9 mouse cellular contexts compared by ENCODE assay signal in genomic region chr15:99126816-99127365, GRCm38 (mm10). TPM values are rescaled to one million over a fixed set of nuclear protein-coding genes. Genes with fewer than 3 reads are reported as not detected.
A peak's percentile ranks its signal among the peaks of the same experiment; 100 is the strongest.
DNase-seq lines count a peak whose midpoint lies in the region; ATAC-seq and TF ChIP-seq lines count a peak whose summit lies in the region.
"Had no signal": no experiment of that assay in that cellular context is flagged by ENCODE, and none has a peak within 500 bp of the region (broad histone marks: within the 10 kb centered on the region; RNA-seq: fewer than 3 reads in every experiment).

No protein-coding gene starts in this region.

- H3K27ac ChIP-seq in layer of hippocampus, adult 2 months = peak overlapping the region; percentile 89
- peak overlapping the region; percentile 96 for H3K27ac ChIP-seq in forebrain, embryonic 12.5 days
- peak overlapping the region; percentile 81 for H3K27ac ChIP-seq in liver, embryonic 11.5 days (ENCODE audit: low read depth, low read length)
- peak overlapping the region; percentile 94 for H3K27ac ChIP-seq in stomach, postnatal 0 days (replicated peaks)

- peak in 1 of 2 experiments; percentile 3 for DNase-seq in layer of hippocampus, adult 2 months (ENCODE audit: low spot score in 2 of 2)
- DNase-seq in layer of hippocampus, adult 11-12 months (ENCODE audit: low spot score) = no peak
- peak; percentile 40 for DNase-seq in Muller cell, postnatal 12 days (ENCODE audit: inconsistent ontology term)
- no peak for DNase-seq in liver, embryonic 11.5 days (ENCODE audit: low spot score)
- DNase-seq in stomach, postnatal 0 days (ENCODE audit: low spot score) = peak; percentile 36
- no peak for DNase-seq in urinary bladder, postnatal 25 days (ENCODE audit: low spot score)

- H3K36me3 ChIP-seq in forebrain, embryonic 12.5 days (replicated peaks) = 0 out of 2 replicates have a peak, but pooled peaks cover 2% of the 10 kb centered on the region
- H3K36me3 ChIP-seq in liver, embryonic 11.5 days (ENCODE audit: control insufficient read depth, insufficient read depth, low read length) = no peaks in the 10 kb centered on the region; the same call in 1 of the 2 replicates
- H3K36me3 ChIP-seq in stomach, postnatal 0 days (ENCODE audit: control insufficient read depth, insufficient read depth, low read length) = no peaks in the 10 kb centered on the region

- ATAC-seq in forebrain, embryonic 12.5 days (ENCODE audit: low FRiP score) = peak; percentile 33
- ATAC-seq in liver, embryonic 11.5 days (replicated peaks; ENCODE audit: low FRiP score) = peak; percentile 49; the same call in 1 of the 2 replicates
- ATAC-seq in stomach, postnatal 0 days (ENCODE audit: low FRiP score, low TSS enrichment) = no peak
- no peak for ATAC-seq in megakaryocyte-erythroid progenitor cell, adult 5-6 weeks (replicated peaks; ENCODE audit: low FRiP score, low TSS enrichment, poor library complexity, severe bottlenecking)

- H3K4me2 ChIP-seq in forebrain, embryonic 12.5 days = peak overlapping the region; percentile 60
- peak overlapping the region; percentile 93 for H3K4me2 ChIP-seq in liver, embryonic 11.5 days
- H3K4me2 ChIP-seq in stomach, postnatal 0 days (replicated peaks; ENCODE audit: low read depth) = peak overlapping the region; percentile 83

- H3K27me3 ChIP-seq in forebrain, embryonic 12.5 days = no peaks in the 10 kb centered on the region; the same call in 1 of the 2 replicates
- no peaks in the 10 kb centered on the region for H3K27me3 ChIP-seq in liver, embryonic 11.5 days (replicated peaks; ENCODE audit: control insufficient read depth, insufficient read depth, low read length)
- no peaks in the 10 kb centered on the region for H3K27me3 ChIP-seq in stomach, postnatal 0 days (ENCODE audit: control insufficient read depth, insufficient read depth, low read length)

- H3K9me3 ChIP-seq in forebrain, embryonic 12.5 days = no peaks in the 10 kb centered on the region
- no peaks in the 10 kb centered on the region for H3K9me3 ChIP-seq in liver, embryonic 11.5 days (ENCODE audit: control insufficient read depth, low read length)
- H3K9me3 ChIP-seq in stomach, postnatal 0 days (ENCODE audit: control insufficient read depth, low read length) = no peaks in the 10 kb centered on the region

- H3K4me1 ChIP-seq in forebrain, embryonic 12.5 days = peaks cover 33% of the 10 kb centered on the region
- H3K4me1 ChIP-seq in liver, embryonic 11.5 days (replicated peaks; ENCODE audit: control insufficient read depth, insufficient read depth, low read length) = peaks cover 28% of the 10 kb centered on the region
- no peaks in the 10 kb centered on the region; the same call in 1 of the 2 replicates for H3K4me1 ChIP-seq in stomach, postnatal 0 days (replicated peaks; ENCODE audit: control insufficient read depth, insufficient read depth)

- peak overlapping the region; percentile 89 for H3K9ac ChIP-seq in forebrain, embryonic 12.5 days
- H3K9ac ChIP-seq in liver, embryonic 11.5 days (ENCODE audit: low read depth, low read length) = peak overlapping the region; percentile 90
- H3K9ac ChIP-seq in stomach, postnatal 0 days (ENCODE audit: low read length) = peak overlapping the region; percentile 93

- WGBS in forebrain, embryonic 12.5 days = under 1% methylated on average over 29 of the region's 35 CpGs
- WGBS in liver, embryonic 11.5 days = under 1% methylated on average over 32 of the region's 35 CpGs
- WGBS in stomach, postnatal 0 days = under 1% methylated on average over 30 of the region's 35 CpGs

- no peak for TF ChIP-seq CTCF in layer of hippocampus, adult 2 months (conservative IDR thresholded peaks at IDR 0.05)
- TF ChIP-seq CTCF in stomach, postnatal 0 days (IDR thresholded peaks at IDR 0.05; ENCODE audit: low read depth) = no peak

- peak overlapping the region; percentile 78 for H3K4me3 ChIP-seq in layer of hippocampus, adult 2 months
- H3K4me3 ChIP-seq in forebrain, embryonic 12.5 days (replicated peaks) = peak overlapping the region; percentile 77
- peak overlapping the region; percentile 71 for H3K4me3 ChIP-seq in liver, embryonic 11.5 days (ENCODE audit: low read depth, low read length)
- peak overlapping the region; percentile 83 for H3K4me3 ChIP-seq in stomach, postnatal 0 days (ENCODE audit: low read depth, low read length)

- no peak for TF ChIP-seq EP300 in stomach, postnatal 0 days (optimal IDR thresholded peaks at IDR 0.05)

RNA-seq across cellular contexts. Expression of gene Spats2, which starts 1.2 kb away (rescaled TPM):
- 10 to 100 TPM; 29.2 to 30.9 TPM for total RNA-seq in layer of hippocampus, adult 2 months (2021)
- polyA plus RNA-seq in forebrain, embryonic 12.5 days (2016; fragmentation: Nextera tagmentation; extraction: Ambion mirVana) = 65.5 and 69.8 TPM in 2 replicates
- polyA plus RNA-seq in liver, embryonic 11.5 days (2014; fragmentation: Nextera tagmentation; extraction: Ambion mirVana) = 32.9 and 35.0 TPM in 2 replicates
- polyA plus RNA-seq in stomach, postnatal 0 days (2015; fragmentation: Nextera tagmentation; extraction: Ambion mirVana) = 13.7 and 13.9 TPM in 2 replicates
- total RNA-seq in megakaryocyte-erythroid progenitor cell, adult 5-6 weeks (2014; fragmentation: Nextera tagmentation) = not detected in 2 replicates
- 0.61 TPM in 1 of 2 replicates, not detected in the other for total RNA-seq in megakaryocyte-erythroid progenitor cell, adult 5-6 weeks (2017)

RNA-seq across cellular contexts. Expression of gene Dnajc22, which starts 33.9 kb away (rescaled TPM):
- under 1 TPM in 1 of 2 experiments, not detected in 1; 0.31 TPM for total RNA-seq in layer of hippocampus, adult 2 months (2021)
- 0.76 and 1.0 TPM in 2 replicates for polyA plus RNA-seq in forebrain, embryonic 12.5 days (2016; fragmentation: Nextera tagmentation; extraction: Ambion mirVana)
- 17.1 and 19.8 TPM in 2 replicates for polyA plus RNA-seq in liver, embryonic 11.5 days (2014; fragmentation: Nextera tagmentation; extraction: Ambion mirVana)
- polyA plus RNA-seq in stomach, postnatal 0 days (2015; fragmentation: Nextera tagmentation; extraction: Ambion mirVana) = 13.5 and 14.4 TPM in 2 replicates
- total RNA-seq in megakaryocyte-erythroid progenitor cell, adult 5-6 weeks (2014; fragmentation: Nextera tagmentation) = not detected in 2 replicates
- not detected in 2 replicates for total RNA-seq in megakaryocyte-erythroid progenitor cell, adult 5-6 weeks (2017)
- total RNA-seq: common myeloid progenitor, adult 5-6 weeks had no signal

RNA-seq across cellular contexts. Expression of gene C1ql4, which starts 39.3 kb away (rescaled TPM):
- not detected for total RNA-seq in layer of hippocampus, adult 2 months (2021)
- polyA plus RNA-seq in forebrain, embryonic 12.5 days (2016; fragmentation: Nextera tagmentation; extraction: Ambion mirVana) = 0.44 and 1.3 TPM in 2 replicates
- polyA plus RNA-seq in liver, embryonic 11.5 days (2014; fragmentation: Nextera tagmentation; extraction: Ambion mirVana) = 0.25 TPM in 1 of 2 replicates, not detected in the other
- polyA plus RNA-seq in stomach, postnatal 0 days (2015; fragmentation: Nextera tagmentation; extraction: Ambion mirVana) = not detected in 2 replicates
- not detected in 2 replicates for total RNA-seq in megakaryocyte-erythroid progenitor cell, adult 5-6 weeks (2014; fragmentation: Nextera tagmentation)
- not detected in 2 replicates for total RNA-seq in megakaryocyte-erythroid progenitor cell, adult 5-6 weeks (2017)
- total RNA-seq: common myeloid progenitor, adult 5-6 weeks had no signal

RNA-seq across cellular contexts. Expression of gene Troap, which starts 52.5 kb away (rescaled TPM):
- under 1 TPM; 0.36 to 0.64 TPM for total RNA-seq in layer of hippocampus, adult 2 months (2021)
- polyA plus RNA-seq in forebrain, embryonic 12.5 days (2016; fragmentation: Nextera tagmentation; extraction: Ambion mirVana) = 41.6 and 48.3 TPM in 2 replicates
- 26.5 and 27.8 TPM in 2 replicates for polyA plus RNA-seq in liver, embryonic 11.5 days (2014; fragmentation: Nextera tagmentation; extraction: Ambion mirVana)
- polyA plus RNA-seq in stomach, postnatal 0 days (2015; fragmentation: Nextera tagmentation; extraction: Ambion mirVana) = 5.1 and 7.1 TPM in 2 replicates
- total RNA-seq in megakaryocyte-erythroid progenitor cell, adult 5-6 weeks (2014; fragmentation: Nextera tagmentation) = 25.0 and 40.8 TPM in 2 replicates
- total RNA-seq in megakaryocyte-erythroid progenitor cell, adult 5-6 weeks (2017) = 6.6 and 37.9 TPM in 2 replicates

Comparison
In these comparisons a context has a peak if more than half of its experiments do, and no peak if none do; other contexts are left out.
1. DNase-seq: peak in Muller cell, postnatal 12 days (single experiment) and stomach, postnatal 0 days (single experiment); none in layer of hippocampus, adult 11-12 months (single experiment), liver, embryonic 11.5 days (single experiment) and urinary bladder, postnatal 25 days (single experiment).
2. ATAC-seq: peak in forebrain, embryonic 12.5 days (single experiment) and liver, embryonic 11.5 days (single experiment); none in stomach, postnatal 0 days (single experiment) and megakaryocyte-erythroid progenitor cell, adult 5-6 weeks (single experiment).
3. Peak in every context shown above with its lines, with median percentiles within 50 percentile points of each other: H3K27ac ChIP-seq, H3K4me3 ChIP-seq, H3K4me2 ChIP-seq and H3K9ac ChIP-seq.